Comparison of ENCODE assay signal across 8 mouse cellular contexts in the genomic region with DNA sequence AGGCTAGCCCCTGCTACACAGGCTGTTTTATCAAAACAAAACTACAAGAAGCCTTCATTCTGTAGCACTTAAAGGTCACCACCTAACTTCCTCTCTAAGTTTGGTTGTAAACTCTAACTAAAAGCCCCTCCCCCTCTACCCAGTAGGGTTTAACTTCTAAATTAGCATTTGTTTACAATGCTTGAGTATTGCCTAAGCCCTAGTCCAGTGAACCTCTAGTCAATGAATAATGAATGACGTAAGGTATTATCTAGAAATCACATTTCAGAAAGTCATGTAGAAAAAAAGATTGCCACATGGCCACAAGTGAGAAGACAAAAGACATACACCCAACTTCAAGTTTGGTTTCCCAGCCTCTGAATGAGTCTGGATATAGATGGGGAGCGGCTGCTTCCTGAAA. TPM values are rescaled to one million over a fixed set of nuclear protein-coding genes. Genes with fewer than 3 reads are reported as not detected.
DNase-seq lines count a peak whose midpoint lies in the region; ATAC-seq and TF ChIP-seq lines count a peak whose summit lies in the region.

No protein-coding gene starts in this region.

- peaks cover 17% of the 10 kb centered on the region for H3K9me3 ChIP-seq in E14TG2a.4 (ENCODE audit: low read length)
- H3K9me3 ChIP-seq in forebrain, embryonic 14.5 days (replicated peaks; ENCODE audit: control insufficient read depth, low read length), result no peaks in the 10 kb centered on the region
- no peaks in the 10 kb centered on the region for H3K9me3 ChIP-seq in limb, embryonic 15.5 days

- H3K9ac ChIP-seq in forebrain, embryonic 14.5 days (ENCODE audit: low read length), result no peak overlapping the region
- H3K9ac ChIP-seq in limb, embryonic 15.5 days, result no peak overlapping the region

- no peak for ATAC-seq in forebrain, embryonic 14.5 days
- no peak for ATAC-seq in limb, embryonic 15.5 days (ENCODE audit: insufficient number of reproducible peaks, low FRiP score, low TSS enrichment, low read depth)
- no peak for ATAC-seq in frontal cortex, adult (ENCODE audit: low TSS enrichment)

- no peak overlapping the region for H3K27ac ChIP-seq in forebrain, embryonic 14.5 days (ENCODE audit: low read depth, low read length)
- peak overlapping the region; percentile 47; the same call in 1 of the 2 replicates for H3K27ac ChIP-seq in limb, embryonic 15.5 days

- H3K4me3 ChIP-seq in C2C12 (ENCODE audit: insufficient read depth, poor library complexity, severe bottlenecking) (peak overlapping the region; percentile 75), E14TG2a.4 (replicated peaks; ENCODE audit: low read length) (peak overlapping the region; percentile 99)
- H3K4me3 ChIP-seq in forebrain, embryonic 14.5 days (ENCODE audit: low read depth, low read length), result peak overlapping the region; percentile 73; the same call in 1 of the 2 replicates
- H3K4me3 ChIP-seq in limb, embryonic 15.5 days, result peak overlapping the region; percentile 75

- TF ChIP-seq CTCF in C2C12 (IDR thresholded peaks at IDR 0.05; ENCODE audit: control insufficient read depth, insufficient read depth, insufficient read length) (no peak), E14TG2a.4 (conservative IDR thresholded peaks at IDR 0.05; ENCODE audit: low read length) (no peak)

- H3K27me3 ChIP-seq in C2C12 (ENCODE audit: control insufficient read depth, insufficient read depth, insufficient read length) (no peaks in the 10 kb centered on the region), E14TG2a.4 (ENCODE audit: insufficient read depth, low read length) (no peaks in the 10 kb centered on the region)
- H3K27me3 ChIP-seq in forebrain, embryonic 14.5 days (replicated peaks; ENCODE audit: control insufficient read depth, insufficient read depth, low read length), result no peaks in the 10 kb centered on the region
- no peaks in the 10 kb centered on the region for H3K27me3 ChIP-seq in limb, embryonic 15.5 days
- H3K27me3 ChIP-seq in splenic B cell, adult 2 months (ENCODE audit: control insufficient read depth, insufficient read depth, low read length, poor library complexity, severe bottlenecking), result no peaks in the 10 kb centered on the region

- H3K4me1 ChIP-seq in E14TG2a.4 (replicated peaks; ENCODE audit: low read depth, low read length), result peaks cover 24% of the 10 kb centered on the region
- peaks cover 3% of the 10 kb centered on the region; the same call in 1 of the 2 replicates for H3K4me1 ChIP-seq in forebrain, embryonic 14.5 days (ENCODE audit: control insufficient read depth, insufficient read depth, low read length)
- peaks cover 5% of the 10 kb centered on the region for H3K4me1 ChIP-seq in limb, embryonic 15.5 days

- peaks cover 40% of the 10 kb centered on the region for H3K79me2 ChIP-seq in C2C12 (ENCODE audit: control insufficient read depth, insufficient read depth)

- H3K4me2 ChIP-seq in forebrain, embryonic 14.5 days (ENCODE audit: low read length), result peak overlapping the region; percentile 84
- peak overlapping the region; percentile 70 for H3K4me2 ChIP-seq in limb, embryonic 15.5 days

- H3K79me3 ChIP-seq in C2C12 (ENCODE audit: low read depth), result peaks cover 4% of the 10 kb centered on the region

- H3K36me3 ChIP-seq in C2C12 (ENCODE audit: control insufficient read depth, insufficient read depth) (peaks cover 12% of the 10 kb centered on the region), E14TG2a.4 (ENCODE audit: insufficient read depth, low read length) (peaks cover 26% of the 10 kb centered on the region)
- H3K36me3 ChIP-seq in forebrain, embryonic 14.5 days (ENCODE audit: control insufficient read depth, insufficient read depth, low read length), result peaks cover 5% of the 10 kb centered on the region; the same call in 1 of the 2 replicates
- H3K36me3 ChIP-seq in limb, embryonic 15.5 days, result peaks cover 7% of the 10 kb centered on the region
- H3K36me3 ChIP-seq in splenic B cell, adult 2 months (ENCODE audit: control insufficient read depth, insufficient read depth, low read length, poor library complexity, severe bottlenecking), result no peaks in the 10 kb centered on the region

- no peak overlapping the region for H3ac ChIP-seq in C2C12 (ENCODE audit: control insufficient read depth, insufficient read length, low read depth)

- WGBS in forebrain, embryonic 14.5 days, result 18% methylated on average over 2 of the region's 2 CpGs
- WGBS in limb, embryonic 15.5 days, result 30% methylated on average over 2 of the region's 2 CpGs

- no peak for DNase-seq in forebrain, embryonic 14.5 days (ENCODE audit: low spot score)
- peak; percentile 18 for DNase-seq in splenic B cell, adult 2 months (ENCODE audit: low read depth, low spot score)
- DNase-seq in cerebellum, postnatal 25 days, result no peak
- DNase-seq in adrenal gland, postnatal 14 days, result no peak

TF ChIP-seq in C2C12, 6 proteins besides CTCF, POLR2A, EP300 and RAD21:
- TF ChIP-seq CEBPB (IDR thresholded peaks at IDR 0.05; ENCODE audit: low read depth) (no peak), MYOG (IDR thresholded peaks at IDR 0.05; ENCODE audit: control insufficient read depth, extremely low read depth, insufficient read length) (no peak)
TF ChIP-seq in C2C12: peak in this region for 0.

RNA-seq across cellular contexts. Expression of gene Gnpnat1, which starts 17.2 kb away (rescaled TPM):
- polyA plus RNA-seq in C2C12 (2012; fragmentation: generic; extraction: Trizol), result 12.5 TPM
- 26.4 and 29.5 TPM in 2 replicates for polyA plus RNA-seq in forebrain, embryonic 14.5 days (2014; fragmentation: Nextera tagmentation; extraction: Ambion mirVana)
- polyA plus RNA-seq in limb, embryonic 15.5 days (2015; fragmentation: Nextera tagmentation; extraction: Ambion mirVana), result 41.9 and 45.8 TPM in 2 replicates
- total RNA-seq in adrenal gland, postnatal 14 days (2021), result 36.1 and 36.8 TPM in 2 replicates

RNA-seq across cellular contexts. Expression of gene Styx, which starts 36.6 kb away (rescaled TPM):
- polyA plus RNA-seq in C2C12 (2012; fragmentation: generic; extraction: Trizol), result 6.7 TPM
- polyA plus RNA-seq in forebrain, embryonic 14.5 days (2014; fragmentation: Nextera tagmentation; extraction: Ambion mirVana), result 47.5 and 57.5 TPM in 2 replicates
- 59.8 and 67.0 TPM in 2 replicates for polyA plus RNA-seq in limb, embryonic 15.5 days (2015; fragmentation: Nextera tagmentation; extraction: Ambion mirVana)
- total RNA-seq in adrenal gland, postnatal 14 days (2021), result 28.5 and 32.3 TPM in 2 replicates

RNA-seq across cellular contexts. Expression of gene Psmc6, which starts 57.9 kb away (rescaled TPM):
- polyA plus RNA-seq in C2C12 (2012; fragmentation: generic; extraction: Trizol), result 47.5 TPM
- 218 and 228 TPM in 2 replicates for polyA plus RNA-seq in forebrain, embryonic 14.5 days (2014; fragmentation: Nextera tagmentation; extraction: Ambion mirVana)
- polyA plus RNA-seq in limb, embryonic 15.5 days (2015; fragmentation: Nextera tagmentation; extraction: Ambion mirVana), result 131 and 134 TPM in 2 replicates
- 114 and 121 TPM in 2 replicates for total RNA-seq in adrenal gland, postnatal 14 days (2021)
